22 mouse cellular contexts compared by ENCODE assay signal in genomic region chr3:95879063-95879462, GRCm38 (mm10). TPM values are rescaled to one million over a fixed set of nuclear protein-coding genes. Genes with fewer than 3 reads are reported as not detected.
DNase-seq lines count a peak whose midpoint lies in the region; ATAC-seq and TF ChIP-seq lines count a peak whose summit lies in the region.
"Had no signal": no experiment of that assay in that cellular context is flagged by ENCODE, and none has a peak within 500 bp of the region (broad histone marks: within the 10 kb centered on the region; RNA-seq: fewer than 3 reads in every experiment).

No protein-coding gene starts in this region.

- no peak for TF ChIP-seq CTCF in liver, postnatal 0 days (IDR thresholded peaks at IDR 0.05; ENCODE audit: low read depth)

- H3K9ac ChIP-seq in liver, postnatal 0 days (replicated peaks): no peak overlapping the region
- no peak overlapping the region for H3K9ac ChIP-seq in liver, embryonic 12.5 days
- no peak overlapping the region for H3K9ac ChIP-seq in midbrain, embryonic 11.5 days (ENCODE audit: low read length)
- H3K9ac ChIP-seq: embryonic facial prominence, embryonic 13.5 days; embryonic facial prominence, embryonic 15.5 days; forebrain, embryonic 12.5 days had no signal

- ATAC-seq in liver, postnatal 0 days: peak; percentile 14
- ATAC-seq in liver, embryonic 12.5 days: no peak
- ATAC-seq in midbrain, embryonic 11.5 days (ENCODE audit: low FRiP score): no peak
- ATAC-seq: forebrain, embryonic 14.5 days; forebrain, embryonic 16.5 days had no signal

- no peak overlapping the region for H3K4me2 ChIP-seq in liver, postnatal 0 days (ENCODE audit: low read depth, low read length)
- no peak overlapping the region for H3K4me2 ChIP-seq in liver, embryonic 12.5 days
- no peak overlapping the region for H3K4me2 ChIP-seq in midbrain, embryonic 11.5 days
- H3K4me2 ChIP-seq: embryonic facial prominence, embryonic 13.5 days; embryonic facial prominence, embryonic 15.5 days; forebrain, embryonic 12.5 days had no signal

- H3K9me3 ChIP-seq in liver, postnatal 0 days (ENCODE audit: low read length): no peaks in the 10 kb centered on the region
- no peaks in the 10 kb centered on the region for H3K9me3 ChIP-seq in liver, embryonic 12.5 days (replicated peaks)
- H3K9me3 ChIP-seq in midbrain, embryonic 11.5 days (ENCODE audit: control insufficient read depth, low read length): no peaks in the 10 kb centered on the region
- H3K9me3 ChIP-seq: embryonic facial prominence, embryonic 13.5 days; embryonic facial prominence, embryonic 15.5 days; forebrain, embryonic 10.5 days; forebrain, embryonic 12.5 days had no signal

- WGBS in liver, postnatal 0 days (ENCODE audit: insufficient replicate concordance): 72% methylated on average over 4 of the region's 4 CpGs
- 75% methylated on average over 4 of the region's 4 CpGs for WGBS in liver, embryonic 12.5 days (ENCODE audit: insufficient replicate concordance)
- WGBS in midbrain, embryonic 11.5 days: 91% methylated on average over 4 of the region's 4 CpGs

- H3K4me1 ChIP-seq in liver, postnatal 0 days (ENCODE audit: insufficient read depth): peaks cover 18% of the 10 kb centered on the region
- peaks cover 44% of the 10 kb centered on the region for H3K4me1 ChIP-seq in liver, embryonic 12.5 days
- H3K4me1 ChIP-seq in midbrain, embryonic 11.5 days (ENCODE audit: control insufficient read depth, insufficient read depth, low read length): peaks cover 10% of the 10 kb centered on the region; the same call in 1 of the 2 replicates

- no peak for DNase-seq in liver, postnatal 0 days
- DNase-seq in lung, postnatal 25 days (ENCODE audit: low spot score): peak; percentile 47
- no peak for DNase-seq in lung, postnatal 4 days
- no peak for DNase-seq in midbrain, embryonic 11.5 days (ENCODE audit: low spot score, missing footprints)
- DNase-seq: adrenal gland, adult 2 months; adrenal gland, postnatal 10 days; adrenal gland, postnatal 25 days; cerebellum, adult 11 months; cerebellum, adult 18-20 months; cerebellum, adult 8-10 months; cerebellum, adult 9-11 months; cerebellum, postnatal 14 days; cerebellum, postnatal 36 days; embryo, embryonic 11 days had no signal

- TF ChIP-seq EP300 in liver, postnatal 0 days (IDR thresholded peaks at IDR 0.05; ENCODE audit: low read depth): no peak

- no peak overlapping the region for H3K4me3 ChIP-seq in liver, postnatal 0 days (ENCODE audit: low read depth, low read length)
- H3K4me3 ChIP-seq in liver, embryonic 12.5 days: no peak overlapping the region
- H3K4me3 ChIP-seq in midbrain, embryonic 11.5 days (ENCODE audit: low read depth, low read length): no peak overlapping the region
- H3K4me3 ChIP-seq: embryonic facial prominence, embryonic 13.5 days; embryonic facial prominence, embryonic 15.5 days; erythroblast, embryonic 14.5 days; forebrain, embryonic 10.5 days; forebrain, embryonic 12.5 days had no signal

- H3K36me3 ChIP-seq in liver, postnatal 0 days (replicated peaks; ENCODE audit: insufficient read depth, low read length): no peaks in the 10 kb centered on the region
- H3K36me3 ChIP-seq in liver, embryonic 12.5 days: 0 out of 2 replicates have a peak, but pooled peaks cover 9% of the 10 kb centered on the region
- no peaks in the 10 kb centered on the region for H3K36me3 ChIP-seq in midbrain, embryonic 11.5 days (ENCODE audit: control insufficient read depth, insufficient read depth, low read length)
- H3K36me3 ChIP-seq: embryonic facial prominence, embryonic 13.5 days; embryonic facial prominence, embryonic 15.5 days; forebrain, embryonic 12.5 days had no signal

- H3K27me3 ChIP-seq in liver, postnatal 0 days (ENCODE audit: insufficient read depth, low read length): no peaks in the 10 kb centered on the region
- peaks cover 16% of the 10 kb centered on the region for H3K27me3 ChIP-seq in liver, embryonic 12.5 days (replicated peaks)
- 0 out of 2 replicates have a peak, but pooled peaks cover 2% of the 10 kb centered on the region for H3K27me3 ChIP-seq in midbrain, embryonic 11.5 days (ENCODE audit: control insufficient read depth, insufficient read depth, low read length)
- H3K27me3 ChIP-seq: embryonic facial prominence, embryonic 13.5 days; embryonic facial prominence, embryonic 15.5 days had no signal

- peak overlapping the region; percentile 62; the same call in 1 of the 2 replicates for H3K27ac ChIP-seq in liver, postnatal 0 days (ENCODE audit: low read depth)
- no peak overlapping the region for H3K27ac ChIP-seq in liver, embryonic 12.5 days
- H3K27ac ChIP-seq in midbrain, embryonic 11.5 days (ENCODE audit: low read depth, low read length): no peak overlapping the region
- H3K27ac ChIP-seq: embryonic facial prominence, embryonic 13.5 days; embryonic facial prominence, embryonic 15.5 days; forebrain, embryonic 10.5 days; forebrain, embryonic 12.5 days had no signal

RNA-seq across cellular contexts. Expression of gene Ciart, which starts 3.0 kb away (rescaled TPM):
- 0.77 and 1.00 TPM in 2 replicates for polyA plus RNA-seq in liver, postnatal 0 days (2015; fragmentation: Nextera tagmentation; extraction: Ambion mirVana)
- 2.4 and 2.8 TPM in 2 replicates for polyA plus RNA-seq in liver, embryonic 12.5 days (2016; fragmentation: Nextera tagmentation; extraction: Ambion mirVana)
- 4.5 and 4.6 TPM in 2 replicates for polyA plus RNA-seq in midbrain, embryonic 11.5 days (2014; fragmentation: Nextera tagmentation; extraction: Ambion mirVana)

RNA-seq across cellular contexts. Expression of gene Mrps21, which starts 7.7 kb away (rescaled TPM):
- 145 and 157 TPM in 2 replicates for polyA plus RNA-seq in liver, postnatal 0 days (2015; fragmentation: Nextera tagmentation; extraction: Ambion mirVana)
- 280 and 285 TPM in 2 replicates for polyA plus RNA-seq in liver, embryonic 12.5 days (2016; fragmentation: Nextera tagmentation; extraction: Ambion mirVana)
- polyA plus RNA-seq in midbrain, embryonic 11.5 days (2014; fragmentation: Nextera tagmentation; extraction: Ambion mirVana): 343 and 356 TPM in 2 replicates

RNA-seq across cellular contexts. Expression of gene BC028528, which starts 12.7 kb away (rescaled TPM):
- 7.6 and 7.9 TPM in 2 replicates for polyA plus RNA-seq in liver, postnatal 0 days (2015; fragmentation: Nextera tagmentation; extraction: Ambion mirVana)
- polyA plus RNA-seq in liver, embryonic 12.5 days (2016; fragmentation: Nextera tagmentation; extraction: Ambion mirVana): 6.7 and 8.2 TPM in 2 replicates
- 8.5 and 8.9 TPM in 2 replicates for polyA plus RNA-seq in midbrain, embryonic 11.5 days (2014; fragmentation: Nextera tagmentation; extraction: Ambion mirVana)
- polyA plus RNA-seq: erythroblast, embryonic 14.5 days had no signal

RNA-seq across cellular contexts. Expression of gene Aph1a, which starts 14.7 kb away (rescaled TPM):
- 17.1 and 22.9 TPM in 2 replicates for polyA plus RNA-seq in liver, postnatal 0 days (2015; fragmentation: Nextera tagmentation; extraction: Ambion mirVana)
- polyA plus RNA-seq in liver, embryonic 12.5 days (2016; fragmentation: Nextera tagmentation; extraction: Ambion mirVana): 16.5 and 19.0 TPM in 2 replicates
- polyA plus RNA-seq in midbrain, embryonic 11.5 days (2014; fragmentation: Nextera tagmentation; extraction: Ambion mirVana): 32.5 and 34.3 TPM in 2 replicates

RNA-seq across cellular contexts. Expression of gene Prpf3, which starts 23.4 kb away (rescaled TPM):
- 11.2 and 12.0 TPM in 2 replicates for polyA plus RNA-seq in liver, postnatal 0 days (2015; fragmentation: Nextera tagmentation; extraction: Ambion mirVana)
- 41.4 and 44.3 TPM in 2 replicates for polyA plus RNA-seq in liver, embryonic 12.5 days (2016; fragmentation: Nextera tagmentation; extraction: Ambion mirVana)
- 65.3 and 69.6 TPM in 2 replicates for polyA plus RNA-seq in midbrain, embryonic 11.5 days (2014; fragmentation: Nextera tagmentation; extraction: Ambion mirVana)
